Mouse (Mus musculus) kidney, embryonic 15.5 days (tissue): ENCODE measurements around the gene Gtf3c2. TPM values are rescaled to one million over a fixed set of nuclear protein-coding genes. Genes with fewer than 3 reads are reported as not detected.
A peak's percentile ranks its signal among the peaks of the same experiment; 100 is the strongest.

Source experiments
- ATAC-seq: fragments of 200-750 bp; cut with Nextera tagmentation; replicated peaks from 2 replicates; pipeline ENCODE4 v1.8.0; 2017; ENCODE audit warnings: moderate TSS enrichment; ENCODE audit not compliant: low FRiP score
- H3K27ac ChIP-seq: fragments of 300-500 bp; sonication (generic); 2 replicates; pipeline ENCODE4 v1.5.1; 2015; ENCODE audit warnings: mild to moderate bottlenecking, inconsistent platforms
- H3K27me3 ChIP-seq: fragments of 300-500 bp; sonication (generic); 2 replicates; pipeline ENCODE4 v1.6.1; 2015; ENCODE audit warnings: inconsistent platforms
- H3K36me3 ChIP-seq: fragments of 300-500 bp; sonication (generic); 2 replicates; pipeline ENCODE4 v1.6.1; 2015; ENCODE audit warnings: inconsistent platforms
- H3K4me1 ChIP-seq: fragments of 300-500 bp; sonication (generic); 2 replicates; pipeline ENCODE4 v1.6.1; 2015; ENCODE audit warnings: inconsistent platforms
- H3K4me2 ChIP-seq: fragments of 300-500 bp; sonication (generic); 2 replicates; pipeline ENCODE4 v1.6.1; 2015; ENCODE audit warnings: moderate library complexity, mild to moderate bottlenecking, inconsistent platforms
- H3K4me3 ChIP-seq: fragments of 300-500 bp; sonication (generic); replicated peaks from 2 replicates; pipeline ENCODE4 v1.5.1; 2015; ENCODE audit warnings: mild to moderate bottlenecking, inconsistent platforms
- H3K9ac ChIP-seq: fragments of 300-500 bp; sonication (generic); 2 replicates; pipeline ENCODE4 v1.6.1; 2015; ENCODE audit warnings: mild to moderate bottlenecking, inconsistent platforms
- H3K9me3 ChIP-seq: fragments of 300-500 bp; sonication (generic); replicated peaks from 2 replicates; pipeline ENCODE4 v1.6.1; 2016; ENCODE audit warnings: inconsistent platforms
- whole genome bisulfite sequencing: fragments of 180-500 bp; shearing (Covaris S2); methylation state at CpG from one replicate; pipeline ENCODE4 v1.1.7; 2015; ENCODE audit warnings: mixed read lengths; 5-methylcytosine and 5-hydroxymethylcytosine counted together
- polyA plus RNA-seq: library from polyadenylated mRNA; unstranded; fragments of >200 nt; fragmentation: Nextera tagmentation; extraction: Ambion mirVana; gene quantifications from 2 replicates; pipeline ENCODE4 v1.2.1, GENCODE M21; 2015

Gtf3c2 gene
- polyA plus RNA-seq, 1 experiment from 2014 or later = 93.5 TPM

- Histone ChIP-seq H3K4me2 (no peak overlapping the region), H3K27me3 (no peaks in the 10 kb centered on the region), H3K4me1 (peaks cover 33% of the 10 kb centered on the region), H3K27ac (no peak overlapping the region), H3K4me3 (no peak overlapping the region), H3K9me3 (peaks cover 4% of the 10 kb centered on the region), H3K9ac (no peak overlapping the region), H3K36me3 (peaks cover 82% of the 10 kb centered on the region)
- no peak for ATAC-seq
- 94% methylated on average over 2 of the region's 2 CpGs for WGBS
These were observed 23.9 kb upstream of the Gtf3c2 start for GRCm38 (mm10) chr5:31203866-31204265.

DNA sequence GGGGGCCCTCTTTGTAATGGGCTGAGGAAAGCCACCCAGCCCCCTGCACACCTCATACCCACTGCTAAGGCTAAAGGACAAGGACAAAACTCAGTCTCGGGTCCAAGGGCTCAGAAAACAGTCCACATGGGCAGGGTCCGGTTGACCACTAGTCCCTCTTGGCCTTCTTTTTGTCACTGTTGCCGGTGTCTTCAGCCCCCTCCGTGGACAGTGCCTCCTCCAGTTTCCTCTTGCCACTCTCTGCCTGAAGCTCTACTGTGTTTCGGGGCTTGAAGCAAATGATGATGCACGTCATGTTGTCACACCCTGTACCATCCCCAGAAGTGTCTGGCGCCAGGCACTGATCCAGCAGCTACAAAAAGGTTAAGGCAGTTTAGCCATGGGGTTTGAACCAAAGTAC, 23.0 kb upstream of the Gtf3c2 start:
- 87% methylated on average over 7 of the region's 7 CpGs for WGBS

GRCm38 (mm10) chr5:31201742-31202590, 22.0 kb upstream of the Gtf3c2 start, which contains the start of gene Zfp513:
Zfp513 (minus strand) TSS chr5:31202303.
- Histone ChIP-seq H3K4me3 (peak within 1 kb of the TSS; percentile 94), H3K27ac (peak within 1 kb of the TSS; percentile 91), H3K36me3 (peaks cover 82% of the 10 kb centered on the region), H3K4me1 (peaks cover 33% of the 10 kb centered on the region), H3K4me2 (peak within 1 kb of the TSS; percentile 76), H3K9ac (peak within 1 kb of the TSS; percentile 85), H3K27me3 (no peaks in the 10 kb centered on the region), H3K9me3 (peaks cover 4% of the 10 kb centered on the region)
- peak; percentile 96 for ATAC-seq
- WGBS = under 1% methylated on average over 53 of the region's 53 CpGs

More for the DNA sequence above, 23.0 kb upstream of the Gtf3c2 start:
- Histone ChIP-seq H3K9me3 (peaks cover 4% of the 10 kb centered on the region), H3K4me3 (peak overlapping the region; percentile 94), H3K4me1 (peaks cover 33% of the 10 kb centered on the region), H3K27ac (peak overlapping the region; percentile 91), H3K27me3 (no peaks in the 10 kb centered on the region), H3K9ac (0 out of 2 replicates have a peak overlapping the region, but pooled peaks have one; percentile 85), H3K4me2 (peak overlapping the region; percentile 76), H3K36me3 (peaks cover 82% of the 10 kb centered on the region)
- no peak; the same call in 1 of the 2 replicates for ATAC-seq

DNA sequence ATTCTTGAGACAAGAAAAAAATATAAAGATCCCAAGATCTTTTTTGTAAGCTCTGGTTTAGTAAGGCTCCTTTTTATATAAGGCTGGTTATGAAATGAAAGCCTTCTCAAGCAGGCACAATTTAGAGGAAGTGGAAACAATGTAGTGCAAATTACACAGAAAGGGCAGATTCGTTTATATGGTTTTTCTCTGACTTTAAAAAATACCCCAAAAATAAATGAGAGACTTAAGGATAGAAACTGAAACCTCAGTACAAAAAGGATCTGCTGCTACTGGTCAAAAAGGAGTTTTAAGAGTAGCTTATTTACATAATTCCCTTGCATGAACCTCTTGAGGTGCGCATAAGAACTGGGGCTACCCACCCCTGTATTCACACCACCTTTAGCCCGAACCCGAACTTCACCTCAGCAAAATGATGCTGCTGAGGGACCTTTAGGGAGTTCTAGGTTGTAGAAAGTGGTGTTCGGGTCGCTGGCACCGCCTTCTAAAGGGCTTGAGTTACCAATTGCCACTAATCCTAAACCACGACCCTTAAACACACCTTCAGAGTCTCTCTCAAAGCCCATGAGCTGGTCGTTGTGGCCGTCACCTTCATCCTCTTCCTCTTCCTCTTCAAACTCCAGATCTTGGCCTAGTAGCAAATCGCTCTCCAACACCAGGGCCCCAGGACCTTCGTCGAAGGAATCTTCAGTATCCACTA, 21.2 kb upstream of the Gtf3c2 start:
- Histone ChIP-seq H3K9me3 (peaks cover 4% of the 10 kb centered on the region), H3K4me1 (peaks cover 33% of the 10 kb centered on the region), H3K36me3 (peaks cover 83% of the 10 kb centered on the region), H3K27me3 (no peaks in the 10 kb centered on the region), H3K4me3 (peak overlapping the region; percentile 94), H3K4me2 (peak overlapping the region; percentile 76), H3K27ac (peak overlapping the region; percentile 84), H3K9ac (peak overlapping the region; percentile 85)
- WGBS = 11% methylated on average over 13 of the region's 13 CpGs
- ATAC-seq = no peak

- peak overlapping the region; percentile 94 for H3K4me3 ChIP-seq
- H3K4me1 ChIP-seq = peaks cover 33% of the 10 kb centered on the region
- H3K27me3 ChIP-seq = no peaks in the 10 kb centered on the region
- peak overlapping the region; percentile 76 for H3K4me2 ChIP-seq
- H3K27ac ChIP-seq = peak overlapping the region; percentile 51
- ATAC-seq = 0 out of 2 replicates have a peak, but pooled peaks have one; percentile 9
- H3K9me3 ChIP-seq = peaks cover 4% of the 10 kb centered on the region
- peaks cover 83% of the 10 kb centered on the region for H3K36me3 ChIP-seq
- H3K9ac ChIP-seq = no peak overlapping the region
- WGBS = 84% methylated on average over 27 of the region's 27 CpGs
These were observed 20.4 kb upstream of the Gtf3c2 start for GRCm38 (mm10) chr5:31200327-31200768.

DNA sequence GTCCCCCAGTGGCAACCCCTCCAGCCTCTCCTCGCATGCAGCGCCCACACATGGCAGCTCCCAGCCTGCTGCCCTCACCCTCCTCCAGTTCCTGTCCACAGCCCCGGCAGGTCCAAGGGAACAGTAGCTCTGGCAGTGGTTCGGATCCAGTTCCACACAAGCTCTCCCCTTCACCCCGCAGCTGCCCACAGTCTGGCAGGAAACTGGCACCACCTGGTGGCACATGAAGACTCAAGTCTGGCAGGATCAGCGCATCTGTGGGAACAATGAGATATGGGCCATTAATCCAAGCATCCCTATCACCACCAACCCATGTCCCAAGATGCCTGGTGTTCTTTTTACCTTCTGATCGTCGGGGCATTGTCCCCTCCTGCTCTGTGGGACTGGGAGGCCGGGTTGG, 19.9 kb upstream of the Gtf3c2 start:
- WGBS = 68% methylated on average over 9 of the region's 9 CpGs
- H3K4me3 ChIP-seq = peak overlapping the region; percentile 5; the same call in 1 of the 2 replicates
- no peak for ATAC-seq

GRCm38 (mm10) chr5:31199321-31199892, 19.5 kb upstream of the Gtf3c2 start:
- Histone ChIP-seq H3K4me3 (no peak overlapping the region), H3K27ac (peak overlapping the region; percentile 51; the same call in 1 of the 2 replicates), H3K4me1 (peaks cover 37% of the 10 kb centered on the region), H3K9ac (no peak overlapping the region), H3K27me3 (no peaks in the 10 kb centered on the region), H3K9me3 (peaks cover 4% of the 10 kb centered on the region), H3K4me2 (no peak overlapping the region), H3K36me3 (peaks cover 83% of the 10 kb centered on the region)
- WGBS = 92% methylated on average over 19 of the region's 19 CpGs
- no peak for ATAC-seq

More for the DNA sequence above, 19.9 kb upstream of the Gtf3c2 start:
- H3K36me3 ChIP-seq = peaks cover 83% of the 10 kb centered on the region
- no peak overlapping the region for H3K9ac ChIP-seq
- H3K4me2 ChIP-seq = peak overlapping the region; percentile 76; the same call in 1 of the 2 replicates
- H3K27ac ChIP-seq = peak overlapping the region; percentile 51
- H3K9me3 ChIP-seq = peaks cover 4% of the 10 kb centered on the region
- H3K4me1 ChIP-seq = peaks cover 33% of the 10 kb centered on the region
- H3K27me3 ChIP-seq = no peaks in the 10 kb centered on the region

DNA sequence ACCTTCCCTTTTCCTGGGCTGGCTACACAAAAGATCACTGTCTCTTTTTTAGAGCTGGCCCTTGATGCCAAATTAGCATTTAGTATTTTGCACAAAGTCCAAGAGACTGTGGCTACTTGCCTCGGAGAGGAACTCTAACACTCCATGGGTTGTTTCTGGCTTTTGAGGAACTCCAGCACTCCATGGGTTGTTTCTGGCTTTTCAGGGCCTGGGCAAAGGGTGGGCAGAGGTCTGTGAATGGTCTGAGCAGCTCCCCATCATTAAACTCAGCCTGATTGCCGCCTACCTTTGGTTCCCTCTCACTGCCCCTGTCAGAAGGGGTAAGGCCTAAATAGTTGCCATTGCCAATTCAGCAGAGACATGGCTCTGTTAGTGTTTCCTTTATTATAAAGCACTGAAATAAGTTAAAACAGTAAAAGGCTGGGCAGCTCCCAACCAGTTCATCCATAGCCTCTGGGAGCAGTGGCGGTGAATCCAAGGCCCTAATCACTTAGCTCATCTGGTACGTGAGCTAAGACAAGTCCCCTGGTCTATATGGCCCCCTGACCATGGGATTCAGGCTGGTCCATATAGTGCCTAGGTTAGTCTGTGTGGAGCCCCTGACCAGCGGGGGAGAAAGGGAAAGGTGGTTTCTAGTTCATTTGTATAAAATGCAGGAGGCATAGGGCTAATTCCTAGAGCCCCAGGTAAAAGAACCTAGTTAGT, 18.8 kb upstream of the Gtf3c2 start:
- peaks cover 77% of the 10 kb centered on the region for H3K36me3 ChIP-seq
- WGBS = 81% methylated on average over 5 of the region's 5 CpGs
- ATAC-seq = no peak
- no peak overlapping the region for H3K4me2 ChIP-seq
- H3K9ac ChIP-seq = no peak overlapping the region
- peaks cover 44% of the 10 kb centered on the region for H3K4me1 ChIP-seq
- H3K27ac ChIP-seq = no peak overlapping the region
- H3K4me3 ChIP-seq = no peak overlapping the region
- peaks cover 4% of the 10 kb centered on the region for H3K9me3 ChIP-seq
- no peaks in the 10 kb centered on the region for H3K27me3 ChIP-seq

DNA sequence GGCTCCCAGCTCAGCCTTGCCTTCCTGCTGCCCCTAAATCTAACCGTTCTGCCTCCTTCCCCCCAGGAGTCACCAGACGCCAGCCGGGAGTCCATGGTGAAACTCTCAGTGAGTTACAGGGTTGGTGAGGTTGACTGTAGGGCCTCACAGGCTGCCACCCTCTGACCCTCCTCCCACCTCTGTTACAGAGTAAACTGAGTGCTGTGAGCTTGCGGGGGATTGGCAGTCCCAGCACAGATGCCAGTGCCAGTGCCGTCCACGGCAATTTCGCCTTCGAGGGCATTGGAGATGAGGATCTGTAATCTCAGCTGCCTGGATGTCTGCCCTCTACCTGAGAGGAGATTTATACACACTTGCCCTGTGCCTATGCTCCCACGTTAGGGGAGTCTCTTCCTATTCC, 18.2 kb upstream of the Gtf3c2 start:
- H3K4me3 ChIP-seq = no peak overlapping the region
- H3K27ac ChIP-seq = no peak overlapping the region
- no peaks in the 10 kb centered on the region for H3K27me3 ChIP-seq
- ATAC-seq = no peak
- peaks cover 43% of the 10 kb centered on the region for H3K4me1 ChIP-seq
- no peak overlapping the region for H3K9ac ChIP-seq
- WGBS = 73% methylated on average over 9 of the region's 9 CpGs
- peaks cover 71% of the 10 kb centered on the region for H3K36me3 ChIP-seq
- H3K9me3 ChIP-seq = peaks cover 4% of the 10 kb centered on the region
- H3K4me2 ChIP-seq = no peak overlapping the region

DNA sequence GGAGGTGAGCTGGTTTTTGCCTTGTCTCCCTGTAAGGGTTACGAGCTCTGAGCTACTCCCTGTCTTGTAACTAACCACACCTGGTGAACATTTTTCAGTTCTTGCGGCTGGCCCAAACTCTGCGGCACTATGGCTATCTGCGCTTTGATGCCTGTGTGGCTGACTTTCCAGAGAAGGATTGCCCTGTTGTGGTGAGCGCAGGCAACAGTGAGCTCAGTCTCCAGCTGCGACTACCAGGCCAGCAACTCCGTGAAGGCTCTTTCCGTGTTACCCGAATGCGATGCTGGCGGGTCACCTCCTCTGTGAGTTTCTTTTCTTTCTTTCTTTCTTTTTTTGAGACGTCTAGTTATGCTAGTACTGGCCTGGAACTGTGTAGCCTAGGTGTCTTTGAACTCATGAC, 17.1 kb upstream of the Gtf3c2 start:
- H3K9me3 ChIP-seq = peaks cover 4% of the 10 kb centered on the region
- no peak overlapping the region for H3K9ac ChIP-seq
- 90% methylated on average over 12 of the region's 12 CpGs for WGBS
- H3K4me1 ChIP-seq = peaks cover 39% of the 10 kb centered on the region
- no peak overlapping the region for H3K4me2 ChIP-seq
- H3K4me3 ChIP-seq = no peak overlapping the region
- H3K36me3 ChIP-seq = peaks cover 64% of the 10 kb centered on the region
- no peak overlapping the region for H3K27ac ChIP-seq
- H3K27me3 ChIP-seq = no peaks in the 10 kb centered on the region
- no peak for ATAC-seq

- WGBS = 90% methylated on average over 10 of the region's 10 CpGs
These were observed 16.3 kb upstream of the Gtf3c2 start for GRCm38 (mm10) chr5:31196207-31196606.

More at GRCm38 (mm10) chr5:31196207-31196606, 16.3 kb upstream of the Gtf3c2 start:
- peaks cover 65% of the 10 kb centered on the region for H3K36me3 ChIP-seq
- peaks cover 4% of the 10 kb centered on the region for H3K9me3 ChIP-seq
- no peak overlapping the region for H3K27ac ChIP-seq
- H3K9ac ChIP-seq = no peak overlapping the region
- H3K4me1 ChIP-seq = peaks cover 43% of the 10 kb centered on the region
- no peak overlapping the region for H3K4me2 ChIP-seq
- no peak overlapping the region for H3K4me3 ChIP-seq
- no peaks in the 10 kb centered on the region for H3K27me3 ChIP-seq
- ATAC-seq = no peak
